Mouse (Mus musculus): ENCODE data around the gene Ddx6. TPM values are rescaled to one million over a fixed set of nuclear protein-coding genes. Genes with fewer than 3 reads are reported as not detected.

Gene Ddx6
- 28.0 and 36.9 TPM in 2 replicates for polyA plus RNA-seq (2012)

GRCm38 (mm10) chr9:44604779-44605615 is at the start of gene Ddx6:
Gene Ddx6, plus strand, starts transcription at chr9:44604892.

DNA sequence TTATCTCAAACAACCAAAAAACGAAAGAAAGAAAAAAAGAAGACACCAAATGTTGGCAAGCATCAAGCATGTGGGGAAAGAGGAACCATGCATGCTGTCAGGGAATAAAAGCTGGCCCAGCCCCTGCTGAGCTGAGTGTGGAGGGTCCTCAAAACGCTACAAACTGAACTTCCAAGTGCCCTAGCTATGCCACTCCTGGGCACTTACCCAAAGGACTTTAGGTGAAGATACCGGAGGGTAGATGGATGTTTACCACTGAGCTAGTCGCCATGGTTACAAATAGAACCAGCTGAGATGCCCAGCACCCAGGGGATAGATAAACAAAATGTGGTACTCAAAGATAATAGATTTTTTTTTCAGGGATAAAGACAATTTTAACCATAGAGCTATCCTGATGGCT is 43.1 kb upstream of the Ddx6 start, which contains the start of gene Cxcr5:
TSS of gene Cxcr5 (minus strand) at position 281 of the 400 bp plus-strand sequence.

DNA sequence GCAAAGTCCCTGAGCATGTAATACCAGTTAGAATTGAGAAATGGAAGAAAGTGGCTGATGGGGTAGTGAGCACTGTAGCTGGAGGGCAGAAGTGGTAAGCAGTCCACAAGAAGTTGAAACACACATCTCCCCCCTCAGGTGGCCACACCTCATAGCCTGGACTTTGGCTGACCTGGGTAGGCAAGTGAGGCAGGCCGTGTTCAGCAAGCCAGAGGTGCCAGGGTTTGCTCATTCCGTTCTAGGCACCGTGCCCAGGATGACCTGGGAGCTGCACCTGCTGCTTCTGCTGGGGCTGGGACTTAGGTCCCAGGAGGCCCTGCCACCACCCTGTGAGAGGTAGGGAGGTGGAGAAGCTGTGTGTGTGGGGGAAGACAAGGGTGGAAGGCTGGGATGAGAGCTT is 68.3 kb downstream of the Ddx6 start, which contains the start of gene Treh:
TSS of gene Treh (plus strand) at position 229 of the 400 bp plus-strand sequence.

Other genes starting within 250 kb of the Ddx6 start
- 14.2 and 16.1 TPM in 2 replicates for gene Vps11, start 243.2 kb upstream of the Ddx6 start, polyA plus RNA-seq (2012)
- gene Hyou1, start 225.4 kb upstream of the Ddx6 start, polyA plus RNA-seq (2012), result 72.8 and 74.0 TPM in 2 replicates
- 19.2 and 19.6 TPM in 2 replicates for gene Slc37a4, start 208.0 kb upstream of the Ddx6 start, polyA plus RNA-seq (2012)
- 281 and 286 TPM in 2 replicates for gene Rps25, start 197.8 kb upstream of the Ddx6 start, polyA plus RNA-seq (2012)
- gene Trappc4, start 197.3 kb upstream of the Ddx6 start, polyA plus RNA-seq (2012), result 10.1 and 11.5 TPM in 2 replicates
- 17.1 and 21.6 TPM in 2 replicates for gene Ccdc84, start 186.3 kb upstream of the Ddx6 start, polyA plus RNA-seq (2012)
- gene Foxr1, start 163.8 kb upstream of the Ddx6 start, polyA plus RNA-seq (2012), result not detected in 2 replicates
- gene Upk2, start 149.9 kb upstream of the Ddx6 start, polyA plus RNA-seq (2012), result not detected in 2 replicates
- 59.4 and 73.6 TPM in 2 replicates for gene Bcl9l, start 122.1 kb upstream of the Ddx6 start, polyA plus RNA-seq (2012)
- gene Cxcr5, start 43.0 kb upstream of the Ddx6 start, polyA plus RNA-seq (2012), result 0.22 and 0.23 TPM in 2 replicates
- gene Treh, start 68.3 kb downstream of the Ddx6 start, polyA plus RNA-seq (2012), result not detected in 2 replicates
- gene Phldb1, start 130.3 kb downstream of the Ddx6 start, polyA plus RNA-seq (2012), result 24.3 and 35.2 TPM in 2 replicates
- gene Arcn1, start 163.0 kb downstream of the Ddx6 start, polyA plus RNA-seq (2012), result 13.3 and 16.4 TPM in 2 replicates
- 1.5 and 3.0 TPM in 2 replicates for gene Ift46, start 163.0 kb downstream of the Ddx6 start, polyA plus RNA-seq (2012)
- 0.48 and 0.99 TPM in 2 replicates for gene Tmem25, start 194.4 kb downstream of the Ddx6 start, polyA plus RNA-seq (2012)
- gene Ttc36, start 198.2 kb downstream of the Ddx6 start, polyA plus RNA-seq (2012), result 0.53 and 0.61 TPM in 2 replicates